Mouse (Mus musculus) adrenal gland, adult 18-20 months (tissue): ENCODE measurements around the gene Serpinb8. TPM values are rescaled to one million over a fixed set of nuclear protein-coding genes. Genes with fewer than 3 reads are reported as not detected.

Experiments used
- DNase-seq, 2 experiments: peaks; one replicate each; pipeline ENCODE4 v3.0.0; 2021 to 2022; ENCODE audit warnings: low spot score in 2 of 2
- total RNA-seq, 2 experiments: library from RNA; stranded (reverse); gene quantifications; 1 replicate in 1 of 2; 2 replicates in 1 of 2; pipeline ENCODE4 v1.2.3; 2021

Gene Serpinb8
- total RNA-seq, 2 experiments from 2014 or later: 2.4 to 3.2 TPM

DNA sequence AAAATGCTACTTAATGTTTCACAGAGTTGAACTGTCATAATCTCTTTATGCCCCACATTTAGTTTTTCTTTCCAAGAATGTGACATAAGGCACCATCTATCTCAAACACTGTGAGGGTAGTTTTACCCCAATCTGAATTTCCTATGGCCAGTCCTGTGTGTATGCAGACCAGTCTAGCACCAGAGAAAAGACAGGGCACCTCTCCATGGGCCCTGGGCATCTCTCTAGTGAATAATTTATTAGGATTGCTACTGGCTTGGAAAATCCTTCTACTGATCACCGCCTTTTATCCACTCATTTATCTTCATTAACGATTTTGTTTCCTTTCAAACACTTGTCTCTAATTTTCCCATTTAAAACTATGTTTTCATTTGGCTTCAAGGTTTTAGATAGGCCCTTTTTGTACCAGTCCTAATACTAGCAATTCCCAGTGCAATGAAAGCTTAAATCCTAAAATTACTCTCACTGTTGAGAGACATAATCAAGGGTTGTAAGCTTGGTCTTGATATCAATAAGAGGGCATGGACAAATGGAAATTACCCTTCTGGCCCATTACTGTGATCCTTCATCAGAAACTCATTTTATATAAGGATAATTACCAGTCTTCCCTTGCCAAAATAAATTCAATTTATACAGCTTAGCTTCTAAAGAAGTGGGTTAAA, 52.8 kb downstream of the Serpinb8 start:
- no peak for DNase-seq

DNA sequence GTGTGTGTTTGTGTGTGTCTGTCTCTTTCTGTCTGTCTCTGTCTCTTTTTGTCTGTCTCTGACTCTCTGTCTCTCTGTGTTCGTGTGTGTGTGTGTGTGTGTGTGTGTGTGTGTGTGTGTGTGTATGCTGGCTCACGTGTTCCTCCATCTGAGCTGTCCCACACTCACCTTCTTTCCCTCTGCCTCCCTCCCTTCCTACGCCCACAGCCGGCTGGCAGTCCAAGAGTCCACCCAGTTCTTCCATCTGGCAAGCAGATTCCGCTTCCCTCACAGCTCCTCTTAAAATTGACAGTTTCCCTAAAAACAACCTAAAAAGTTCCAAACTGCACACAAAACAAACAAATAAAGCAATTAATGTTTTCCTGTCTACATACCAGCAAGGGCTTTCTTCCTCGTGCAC, 55.3 kb downstream of the Serpinb8 start:
- DNase-seq: no peak

DNA sequence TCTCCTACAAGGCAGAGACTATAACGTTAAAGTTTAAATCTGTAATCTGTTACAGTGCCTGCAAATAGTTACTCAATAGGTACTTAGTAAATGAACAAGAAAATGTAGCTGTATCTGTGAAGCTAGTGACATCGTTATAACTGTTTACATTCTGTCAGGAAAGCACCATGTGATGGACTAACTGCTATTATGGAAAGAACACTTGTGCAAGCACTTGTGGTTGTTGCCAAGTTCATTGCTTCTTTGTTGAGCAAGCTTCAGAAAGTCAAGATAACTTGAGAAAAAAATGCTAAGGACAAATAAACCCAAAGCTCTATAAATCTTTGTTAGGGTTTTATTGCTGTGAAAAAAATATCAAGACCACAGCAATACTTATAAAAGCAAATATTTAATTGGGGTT, 67.9 kb downstream of the Serpinb8 start:
- no peak for DNase-seq

Other genes starting within 250 kb of the Serpinb8 start
- gene Serpinb11, start 228.8 kb upstream of the Serpinb8 start, total RNA-seq: not detected
- not detected for gene Serpinb7, start 190.4 kb upstream of the Serpinb8 start, total RNA-seq
- gene Serpinb2, start 78.6 kb upstream of the Serpinb8 start, total RNA-seq: under 1 TPM in 1 of 2 experiments, not detected in 1; 0.74 TPM